Mouse (Mus musculus): Measurements from ENCODE around the gene Mcl1. TPM values are rescaled to one million over a fixed set of nuclear protein-coding genes. Genes with fewer than 3 reads are reported as not detected.

Mcl1 gene
- polyA plus RNA-seq, 1 experiment from 2014 or later = 57.2 TPM

DNA sequence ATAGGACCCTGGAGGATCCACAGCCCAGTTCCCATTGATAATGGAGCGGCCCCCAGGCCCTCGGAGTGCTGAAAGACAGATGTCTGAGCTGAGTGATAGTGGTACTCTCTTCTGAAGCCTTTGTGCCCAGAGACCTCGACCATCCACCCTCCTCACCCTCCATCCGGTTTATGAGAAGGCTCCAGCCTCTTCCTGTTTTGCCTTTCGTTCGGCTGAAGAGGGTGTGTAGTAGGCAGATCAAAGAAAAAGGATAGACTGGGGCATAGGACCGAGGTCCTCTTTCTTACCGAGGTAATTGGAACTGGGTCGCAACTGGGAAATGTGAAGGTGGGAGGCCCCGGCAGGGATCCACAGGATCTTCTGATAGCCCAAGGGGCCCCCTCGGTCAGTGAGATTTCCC is 22.8 kb downstream of the Mcl1 start:
- WGBS = 13% methylated on average over 11 of the region's 11 CpGs
- no peaks in the 10 kb centered on the region for H3K9me3 ChIP-seq (ENCODE audit: control insufficient read depth, low read length)
- H3K4me3 ChIP-seq (ENCODE audit: control insufficient read depth in 1 of 2, insufficient read depth in 1 of 2, low read depth in 1 of 2, low read length in 2 of 2) = no peak overlapping the region
- H3K27me3 ChIP-seq (ENCODE audit: control insufficient read depth, insufficient read depth, low read length) = no peaks in the 10 kb centered on the region
- H3K27ac ChIP-seq (replicated peaks in 1 of 2; ENCODE audit: control insufficient read depth in 1 of 2, insufficient read depth in 1 of 2, low read depth in 2 of 2, low read length in 2 of 2) = no peak overlapping the region
- peak overlapping the region; percentile 35; the same call in 1 of the 2 replicates for H3K9ac ChIP-seq (ENCODE audit: low read length)
- H3K4me1 ChIP-seq (ENCODE audit: control insufficient read depth in 2 of 2, insufficient read depth in 2 of 2, low read length in 2 of 2) = peaks cover 31 to 43% of the 10 kb centered on the region in 2 experiments
- no peak for ATAC-seq (ENCODE audit: insufficient number of reproducible peaks, insufficient read depth, low FRiP score, low read depth)
- H3K36me3 ChIP-seq (ENCODE audit: control insufficient read depth, insufficient read depth, low read length) = peaks cover 4% of the 10 kb centered on the region; the same call in 1 of the 2 replicates
- H3K4me2 ChIP-seq (ENCODE audit: low read length) = 0 out of 2 replicates have a peak overlapping the region, but pooled peaks have one; percentile 5

DNA sequence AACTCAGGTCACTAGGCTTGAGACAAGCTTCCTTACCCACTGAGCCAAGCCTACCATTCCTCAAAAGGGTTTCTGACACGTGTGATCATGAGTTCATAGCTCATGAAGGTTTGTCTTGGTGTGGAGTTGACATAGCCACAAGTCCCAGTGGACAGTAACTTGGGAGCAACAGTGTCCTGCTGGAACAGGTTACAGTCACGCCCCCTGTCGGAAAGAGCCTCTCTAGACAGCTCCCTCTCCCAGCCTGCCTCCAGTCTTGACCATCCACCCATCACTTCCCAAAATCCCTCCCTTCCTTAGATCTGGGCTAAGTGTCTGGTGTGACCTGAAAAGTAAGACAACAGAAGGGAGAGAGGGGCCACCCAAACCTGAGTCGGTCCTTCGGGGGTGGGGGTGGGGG is 24.3 kb downstream of the Mcl1 start:
- no peak overlapping the region for H3K9ac ChIP-seq (ENCODE audit: low read length)
- H3K36me3 ChIP-seq (ENCODE audit: control insufficient read depth, insufficient read depth, low read length) = no peaks in the 10 kb centered on the region
- WGBS = 63% methylated on average over 5 of the region's 5 CpGs
- peaks cover 35 to 47% of the 10 kb centered on the region in 2 experiments for H3K4me1 ChIP-seq (ENCODE audit: control insufficient read depth in 2 of 2, insufficient read depth in 2 of 2, low read length in 2 of 2)
- ATAC-seq (ENCODE audit: insufficient number of reproducible peaks, insufficient read depth, low FRiP score, low read depth) = no peak
- no peak overlapping the region for H3K27ac ChIP-seq (replicated peaks in 1 of 2; ENCODE audit: control insufficient read depth in 1 of 2, insufficient read depth in 1 of 2, low read depth in 2 of 2, low read length in 2 of 2)
- H3K9me3 ChIP-seq (ENCODE audit: control insufficient read depth, low read length) = no peaks in the 10 kb centered on the region
- H3K4me2 ChIP-seq (ENCODE audit: low read length) = no peak overlapping the region
- no peak overlapping the region for H3K4me3 ChIP-seq (ENCODE audit: control insufficient read depth in 1 of 2, insufficient read depth in 1 of 2, low read depth in 1 of 2, low read length in 2 of 2)
- H3K27me3 ChIP-seq (ENCODE audit: control insufficient read depth, insufficient read depth, low read length) = no peaks in the 10 kb centered on the region

DNA sequence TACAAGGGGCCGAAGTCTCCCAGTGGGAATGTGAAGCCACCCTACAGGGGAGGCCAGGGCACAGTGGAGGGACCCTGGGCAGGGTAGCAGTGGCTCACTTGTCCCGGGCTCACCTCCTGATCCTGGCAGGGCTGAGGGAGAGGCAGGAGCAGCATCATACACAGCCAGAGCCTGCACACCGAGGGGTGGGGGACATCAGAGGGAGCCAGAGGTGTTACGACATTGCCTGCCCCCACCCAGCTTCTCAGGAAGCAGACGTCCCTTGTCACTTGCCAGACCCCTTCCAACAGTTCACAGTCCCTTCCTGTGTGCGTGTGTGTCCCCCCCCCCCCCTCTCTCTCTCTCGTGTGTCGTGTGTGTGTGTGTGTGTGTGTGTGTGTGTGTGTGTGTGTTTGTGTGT is 26.3 kb downstream of the Mcl1 start:
- Histone ChIP-seq H3K4me1 (ENCODE audit: control insufficient read depth in 2 of 2, insufficient read depth in 2 of 2, low read length in 2 of 2) (peaks cover 45 to 67% of the 10 kb centered on the region in 2 experiments), H3K27ac (replicated peaks in 1 of 2; ENCODE audit: control insufficient read depth in 1 of 2, insufficient read depth in 1 of 2, low read depth in 2 of 2, low read length in 2 of 2) (no peak overlapping the region; a peak in 1 of 4 replicates), H3K4me3 (ENCODE audit: control insufficient read depth in 1 of 2, insufficient read depth in 1 of 2, low read depth in 1 of 2, low read length in 2 of 2) (no peak overlapping the region), H3K4me2 (ENCODE audit: low read length) (no peak overlapping the region), H3K36me3 (ENCODE audit: control insufficient read depth, insufficient read depth, low read length) (no peaks in the 10 kb centered on the region), H3K9ac (ENCODE audit: low read length) (0 out of 2 replicates have a peak overlapping the region, but pooled peaks have one; percentile 8), H3K9me3 (ENCODE audit: control insufficient read depth, low read length) (no peaks in the 10 kb centered on the region), H3K27me3 (ENCODE audit: control insufficient read depth, insufficient read depth, low read length) (no peaks in the 10 kb centered on the region)
- no peak for ATAC-seq (ENCODE audit: insufficient number of reproducible peaks, insufficient read depth, low FRiP score, low read depth)
- WGBS = 34% methylated on average over 6 of the region's 8 CpGs

DNA sequence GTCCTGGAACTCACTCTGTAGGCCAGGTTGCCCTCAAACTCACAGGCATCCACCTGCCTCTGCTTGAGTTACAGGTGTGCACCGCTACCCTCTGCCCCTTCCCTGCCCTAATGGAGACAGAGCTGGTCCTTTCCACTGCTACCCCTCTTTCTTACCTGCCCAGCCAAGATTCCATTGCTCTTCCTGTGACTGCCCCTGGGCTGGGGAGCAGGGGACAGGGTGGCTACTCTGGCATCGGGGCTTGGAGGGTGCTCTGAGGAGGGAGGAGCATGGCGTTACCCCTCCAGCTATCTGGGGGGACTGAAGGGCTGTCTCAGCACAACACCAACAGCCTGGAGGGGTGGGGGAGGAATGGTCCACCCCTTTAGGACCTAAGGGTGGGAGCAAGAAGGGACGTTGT is 26.7 kb downstream of the Mcl1 start:
- H3K4me1 ChIP-seq (ENCODE audit: control insufficient read depth in 2 of 2, insufficient read depth in 2 of 2, low read length in 2 of 2) = peaks cover 44 to 71% of the 10 kb centered on the region in 2 experiments
- H3K27ac ChIP-seq (replicated peaks in 1 of 2; ENCODE audit: control insufficient read depth in 1 of 2, insufficient read depth in 1 of 2, low read depth in 2 of 2, low read length in 2 of 2) = no peak overlapping the region
- no peak for ATAC-seq (ENCODE audit: insufficient number of reproducible peaks, insufficient read depth, low FRiP score, low read depth)
- H3K36me3 ChIP-seq (ENCODE audit: control insufficient read depth, insufficient read depth, low read length) = no peaks in the 10 kb centered on the region
- no peaks in the 10 kb centered on the region for H3K27me3 ChIP-seq (ENCODE audit: control insufficient read depth, insufficient read depth, low read length)
- H3K4me3 ChIP-seq (ENCODE audit: control insufficient read depth in 1 of 2, insufficient read depth in 1 of 2, low read depth in 1 of 2, low read length in 2 of 2) = no peak overlapping the region
- H3K4me2 ChIP-seq (ENCODE audit: low read length) = no peak overlapping the region
- no peak overlapping the region for H3K9ac ChIP-seq (ENCODE audit: low read length)
- WGBS = 77% methylated on average over 4 of the region's 4 CpGs
- H3K9me3 ChIP-seq (ENCODE audit: control insufficient read depth, low read length) = no peaks in the 10 kb centered on the region

DNA sequence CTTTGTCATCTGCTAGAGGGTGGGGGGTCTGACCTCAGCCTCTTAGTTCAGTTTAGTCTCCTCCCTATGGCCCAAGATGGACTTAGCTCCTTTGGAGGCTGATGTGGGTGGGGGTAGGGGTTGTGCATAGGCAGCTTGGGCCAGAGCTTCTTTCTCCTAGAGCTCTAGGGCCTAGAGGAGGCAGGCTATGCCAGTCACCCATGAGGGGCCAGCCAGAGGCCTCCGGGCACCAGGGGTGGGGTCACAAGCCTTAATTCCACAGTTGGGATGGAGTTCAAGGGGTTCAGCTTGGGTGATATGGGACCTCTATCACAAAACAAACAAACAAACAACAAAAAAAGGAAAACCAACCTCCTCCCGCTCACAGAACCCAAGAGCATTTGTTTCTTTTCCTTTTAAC is 27.1 kb downstream of the Mcl1 start:
- WGBS = 78% methylated on average over 2 of the region's 2 CpGs
- no peak overlapping the region for H3K9ac ChIP-seq (ENCODE audit: low read length)
- peaks cover 46 to 73% of the 10 kb centered on the region in 2 experiments for H3K4me1 ChIP-seq (ENCODE audit: control insufficient read depth in 2 of 2, insufficient read depth in 2 of 2, low read length in 2 of 2)
- H3K27me3 ChIP-seq (ENCODE audit: control insufficient read depth, insufficient read depth, low read length) = no peaks in the 10 kb centered on the region
- no peaks in the 10 kb centered on the region for H3K36me3 ChIP-seq (ENCODE audit: control insufficient read depth, insufficient read depth, low read length)
- no peak overlapping the region for H3K27ac ChIP-seq (replicated peaks in 1 of 2; ENCODE audit: control insufficient read depth in 1 of 2, insufficient read depth in 1 of 2, low read depth in 2 of 2, low read length in 2 of 2)
- ATAC-seq (ENCODE audit: insufficient number of reproducible peaks, insufficient read depth, low FRiP score, low read depth) = no peak
- H3K4me3 ChIP-seq (ENCODE audit: control insufficient read depth in 1 of 2, insufficient read depth in 1 of 2, low read depth in 1 of 2, low read length in 2 of 2) = no peak overlapping the region
- H3K4me2 ChIP-seq (ENCODE audit: low read length) = no peak overlapping the region
- no peaks in the 10 kb centered on the region for H3K9me3 ChIP-seq (ENCODE audit: control insufficient read depth, low read length)

DNA sequence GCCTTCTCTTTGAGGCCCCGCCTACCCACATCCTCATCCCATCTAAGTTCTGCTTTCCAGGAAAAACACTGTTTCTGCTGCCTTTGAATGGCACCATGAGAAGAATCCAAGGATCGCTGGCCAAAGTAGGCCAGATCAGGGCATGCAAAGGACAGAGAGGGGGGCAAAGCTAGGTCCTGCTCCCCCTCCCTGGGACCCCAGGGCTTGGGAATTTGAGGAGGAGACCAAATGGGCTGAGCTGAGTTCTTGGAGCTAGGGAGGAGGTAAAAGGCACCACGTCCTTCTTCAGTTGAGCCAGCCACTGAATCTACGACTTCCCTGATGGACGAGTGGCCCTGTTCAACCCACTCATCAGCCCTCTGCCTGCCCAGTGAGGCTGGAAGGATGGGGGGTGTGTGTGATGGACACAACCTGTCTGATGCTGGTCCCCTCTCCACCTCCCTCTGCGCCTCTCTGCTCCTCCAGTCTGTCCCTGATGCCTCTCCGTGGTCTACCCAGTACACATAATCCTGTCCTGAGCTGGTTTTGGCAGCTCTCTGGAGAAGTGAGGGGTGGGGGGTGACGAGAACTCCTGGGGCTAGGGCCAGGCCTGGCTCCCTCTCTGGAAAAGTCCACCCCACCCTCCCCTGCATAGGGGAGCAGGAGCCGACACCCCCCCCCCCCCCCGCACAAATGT is 28.0 kb downstream of the Mcl1 start:
- no peak for ATAC-seq (ENCODE audit: insufficient number of reproducible peaks, insufficient read depth, low FRiP score, low read depth)
- H3K4me1 ChIP-seq (ENCODE audit: control insufficient read depth in 2 of 2, insufficient read depth in 2 of 2, low read length in 2 of 2) = peaks cover 39 to 65% of the 10 kb centered on the region in 2 experiments
- peak overlapping the region; percentile 86 for H3K4me2 ChIP-seq (ENCODE audit: low read length)
- no peaks in the 10 kb centered on the region for H3K9me3 ChIP-seq (ENCODE audit: control insufficient read depth, low read length)
- H3K36me3 ChIP-seq (ENCODE audit: control insufficient read depth, insufficient read depth, low read length) = no peaks in the 10 kb centered on the region
- peak overlapping the region in 1 of 2 experiments; percentile 88; a peak in 2 of 4 replicates for H3K27ac ChIP-seq (replicated peaks in 1 of 2; ENCODE audit: control insufficient read depth in 1 of 2, insufficient read depth in 1 of 2, low read depth in 2 of 2, low read length in 2 of 2)
- peak overlapping the region in 1 of 2 experiments; percentile 51; a peak in 1 of 4 replicates for H3K4me3 ChIP-seq (ENCODE audit: control insufficient read depth in 1 of 2, insufficient read depth in 1 of 2, low read depth in 1 of 2, low read length in 2 of 2)
- H3K9ac ChIP-seq (ENCODE audit: low read length) = peak overlapping the region; percentile 74
- H3K27me3 ChIP-seq (ENCODE audit: control insufficient read depth, insufficient read depth, low read length) = no peaks in the 10 kb centered on the region
- WGBS = 41% methylated on average over 9 of the region's 10 CpGs

DNA sequence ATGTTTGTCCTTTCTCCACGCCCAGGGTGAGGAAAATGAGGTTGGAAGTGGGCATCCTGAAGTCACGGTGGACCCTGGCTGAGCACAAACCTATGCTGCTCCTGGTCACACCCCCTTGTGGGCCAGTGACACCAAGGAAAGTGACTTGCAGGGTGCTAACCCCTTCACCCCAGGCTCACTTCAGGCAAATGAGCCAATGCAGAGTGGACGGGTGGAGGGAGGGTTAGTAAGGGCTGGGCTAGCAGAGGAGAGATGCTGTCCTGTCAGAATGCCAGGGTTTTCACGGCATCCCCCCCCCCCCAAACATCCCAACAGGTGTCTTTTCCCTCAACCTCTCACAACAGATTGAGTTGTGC is 28.6 kb downstream of the Mcl1 start:
- no peaks in the 10 kb centered on the region for H3K27me3 ChIP-seq (ENCODE audit: control insufficient read depth, insufficient read depth, low read length)
- H3K4me1 ChIP-seq (ENCODE audit: control insufficient read depth in 2 of 2, insufficient read depth in 2 of 2, low read length in 2 of 2) = peaks cover 37 to 63% of the 10 kb centered on the region in 2 experiments
- H3K9me3 ChIP-seq (ENCODE audit: control insufficient read depth, low read length) = no peaks in the 10 kb centered on the region
- H3K4me2 ChIP-seq (ENCODE audit: low read length) = peak overlapping the region; percentile 86
- ATAC-seq (ENCODE audit: insufficient number of reproducible peaks, insufficient read depth, low FRiP score, low read depth) = no peak; the same call in 1 of the 2 replicates
- peak overlapping the region; percentile 59 to 88 for H3K27ac ChIP-seq (replicated peaks in 1 of 2; ENCODE audit: control insufficient read depth in 1 of 2, insufficient read depth in 1 of 2, low read depth in 2 of 2, low read length in 2 of 2)
- 22% methylated on average over 3 of the region's 4 CpGs for WGBS
- H3K4me3 ChIP-seq (ENCODE audit: control insufficient read depth in 1 of 2, insufficient read depth in 1 of 2, low read depth in 1 of 2, low read length in 2 of 2) = peak overlapping the region; percentile 43 to 51
- H3K36me3 ChIP-seq (ENCODE audit: control insufficient read depth, insufficient read depth, low read length) = no peaks in the 10 kb centered on the region
- peak overlapping the region; percentile 74 for H3K9ac ChIP-seq (ENCODE audit: low read length)
